Mouse (Mus musculus): ENCODE measurements around the gene Camk2b.

- TF ChIP-seq CTCF (IDR thresholded peaks at IDR 0.05; ENCODE audit: low read depth): no peak
- TF ChIP-seq EP300 (IDR thresholded peaks at IDR 0.05; ENCODE audit: low read depth): no peak
Observed at GRCm38 (mm10) chr11:6108296-6108695, 42.1 kb upstream of the Camk2b start.
